Mouse (Mus musculus): ENCODE measurements around the gene Dip2a. TPM values are rescaled to one million over a fixed set of nuclear protein-coding genes. Genes with fewer than 3 reads are reported as not detected.

Gene Dip2a
- polyA plus RNA-seq, 1 experiment from 2014 or later, result 5.0 TPM

DNA sequence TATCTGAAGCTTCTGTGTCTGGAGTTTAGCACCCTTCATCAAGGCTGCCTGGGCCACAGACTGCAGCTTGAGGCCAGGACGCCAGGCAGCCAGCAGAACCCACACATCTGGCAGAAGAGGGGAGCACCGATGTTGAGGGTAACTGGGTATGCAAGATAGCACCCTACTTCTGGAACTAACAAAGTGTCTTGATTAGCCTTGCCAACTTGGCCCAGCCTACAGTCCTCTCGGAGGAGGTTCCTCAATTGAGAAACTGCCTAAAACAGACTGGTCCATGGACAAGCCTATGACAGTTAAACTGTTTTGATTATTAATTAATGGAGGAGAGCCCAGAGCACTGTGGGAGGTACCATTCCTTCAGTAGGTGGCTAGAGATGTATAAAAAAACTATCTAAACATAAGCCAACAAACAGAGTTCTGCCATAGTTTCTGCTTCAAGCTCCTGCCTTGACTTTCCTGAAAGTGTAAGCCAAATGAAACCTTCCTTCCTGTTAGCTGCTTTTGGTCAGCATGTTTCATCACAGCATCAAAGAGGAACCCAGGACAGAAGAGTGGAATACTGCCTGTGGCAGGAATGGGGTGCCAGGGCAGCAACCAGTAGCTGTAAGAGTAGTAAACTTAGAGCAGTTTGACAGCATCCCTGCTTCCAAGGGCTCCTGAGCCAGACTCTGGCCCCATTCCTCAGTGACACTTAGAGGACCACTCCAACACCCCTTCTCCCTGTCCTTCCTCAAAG, 55.0 kb downstream of the Dip2a start:
- no peaks in the 10 kb centered on the region for H3K9me3 ChIP-seq (ENCODE audit: control insufficient read depth)
- WGBS, result 84% methylated on average over 3 of the region's 3 CpGs
- H3K27me3 ChIP-seq (replicated peaks; ENCODE audit: control insufficient read depth, insufficient read depth, low read length), result no peaks in the 10 kb centered on the region
- H3K9ac ChIP-seq (ENCODE audit: low read depth, low read length), result no peak overlapping the region
- H3K36me3 ChIP-seq (ENCODE audit: control insufficient read depth, insufficient read depth), result peaks cover 88% of the 10 kb centered on the region
- H3K4me3 ChIP-seq (ENCODE audit: low read depth, low read length), result no peak overlapping the region
- no peak for ATAC-seq
- no peak overlapping the region for H3K4me2 ChIP-seq (replicated peaks; ENCODE audit: low read depth)
- no peak for TF ChIP-seq CTCF (IDR thresholded peaks at IDR 0.05; ENCODE audit: low read depth)
- no peaks in the 10 kb centered on the region for H3K4me1 ChIP-seq (replicated peaks; ENCODE audit: control insufficient read depth, insufficient read depth, low read length)
- H3K27ac ChIP-seq (ENCODE audit: low read depth, low read length), result no peak overlapping the region

DNA sequence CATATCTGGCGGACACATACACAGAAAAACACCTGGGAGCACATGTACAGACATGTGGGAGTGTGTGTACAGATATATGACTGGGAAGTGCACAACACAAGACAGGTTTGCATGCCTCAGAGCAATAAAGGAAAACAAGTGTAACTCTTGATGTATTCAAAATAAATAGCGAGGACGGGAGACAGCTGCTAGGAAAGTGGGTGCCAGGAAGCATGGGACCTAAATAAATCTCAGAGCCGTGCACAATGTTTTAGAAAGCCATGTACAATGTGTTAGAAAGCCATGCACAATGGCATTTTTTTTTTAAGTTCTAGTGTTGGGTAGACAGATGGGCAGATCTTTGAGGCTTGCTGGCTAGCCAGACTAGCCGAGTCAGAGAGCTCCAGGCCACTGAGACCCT, 56.0 kb downstream of the Dip2a start:
- no peak for TF ChIP-seq CTCF (IDR thresholded peaks at IDR 0.05; ENCODE audit: low read depth)
- no peaks in the 10 kb centered on the region for H3K9me3 ChIP-seq (ENCODE audit: control insufficient read depth)
- H3K4me1 ChIP-seq (replicated peaks; ENCODE audit: control insufficient read depth, insufficient read depth, low read length), result no peaks in the 10 kb centered on the region
- ATAC-seq, result no peak
- no peak overlapping the region for H3K4me3 ChIP-seq (ENCODE audit: low read depth, low read length)
- H3K27ac ChIP-seq (ENCODE audit: low read depth, low read length), result no peak overlapping the region
- WGBS, result 84% methylated on average over 5 of the region's 5 CpGs
- no peaks in the 10 kb centered on the region for H3K27me3 ChIP-seq (replicated peaks; ENCODE audit: control insufficient read depth, insufficient read depth, low read length)
- H3K36me3 ChIP-seq (ENCODE audit: control insufficient read depth, insufficient read depth), result peaks cover 90% of the 10 kb centered on the region
- H3K4me2 ChIP-seq (replicated peaks; ENCODE audit: low read depth), result no peak overlapping the region
- no peak overlapping the region for H3K9ac ChIP-seq (ENCODE audit: low read depth, low read length)

DNA sequence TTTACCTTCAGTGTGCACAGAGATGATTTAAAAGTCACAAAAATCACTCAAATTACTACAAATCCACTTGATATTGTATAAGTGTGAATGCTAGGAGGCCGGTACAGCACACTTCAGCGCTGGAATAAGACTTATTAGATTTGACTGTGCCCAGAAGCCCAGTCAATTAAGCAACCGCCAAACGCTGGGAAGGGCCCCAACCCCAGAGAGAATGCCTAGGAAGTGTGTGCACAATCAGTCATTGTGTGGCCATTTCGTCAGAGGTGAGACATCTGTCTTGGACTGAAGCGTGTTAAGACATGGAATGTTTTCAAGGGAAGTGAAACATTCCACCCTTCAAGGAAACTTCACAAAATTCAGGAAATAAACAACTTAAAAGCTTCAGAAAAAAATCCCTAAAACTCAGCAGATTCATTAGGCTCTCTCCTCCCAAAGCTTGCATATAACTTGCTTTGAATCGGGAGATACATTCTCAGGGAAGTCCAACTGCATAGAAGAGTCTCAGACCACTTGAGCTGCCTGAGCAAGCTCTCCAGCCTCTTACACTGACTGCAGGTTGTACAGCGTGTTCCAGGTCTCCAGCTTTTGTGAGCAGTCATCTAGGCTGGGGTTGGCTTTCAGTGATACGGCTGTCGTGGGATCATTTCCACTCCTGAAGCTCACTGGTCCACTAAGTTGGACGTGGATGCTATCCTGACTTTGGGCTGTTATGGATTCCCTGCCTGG, 56.7 kb downstream of the Dip2a start:
- no peak overlapping the region for H3K4me2 ChIP-seq (replicated peaks; ENCODE audit: low read depth)
- H3K36me3 ChIP-seq (ENCODE audit: control insufficient read depth, insufficient read depth), result peaks cover 94% of the 10 kb centered on the region
- WGBS, result 79% methylated on average over 11 of the region's 11 CpGs

DNA sequence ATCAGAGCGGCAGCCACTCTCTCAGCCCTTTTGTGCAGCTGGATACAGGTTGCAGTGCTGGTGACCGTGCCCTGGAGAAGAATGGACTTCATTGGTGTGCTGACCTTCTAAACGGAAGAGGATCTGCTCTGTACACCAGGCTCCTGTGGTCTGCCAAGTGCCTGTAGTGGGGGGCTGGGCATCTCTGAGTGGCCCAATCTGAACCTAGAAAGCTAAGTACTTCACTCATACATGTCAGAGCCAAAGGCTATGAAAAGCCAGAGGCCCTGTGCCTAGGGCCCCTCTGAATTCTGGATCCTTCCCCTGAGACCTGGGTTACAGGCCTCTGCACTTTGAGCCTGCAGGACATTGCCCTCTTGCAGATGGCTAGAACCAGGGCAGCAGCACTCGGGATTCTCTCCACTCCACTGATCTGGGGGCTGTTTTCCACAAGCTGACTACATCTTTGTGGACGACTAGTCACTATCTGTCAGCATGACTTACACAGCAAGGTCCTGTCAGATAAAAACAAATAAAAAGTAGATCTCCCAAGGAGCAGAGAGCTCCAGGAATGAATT, 66.5 kb downstream of the Dip2a start:
- no peaks in the 10 kb centered on the region for H3K27me3 ChIP-seq (replicated peaks; ENCODE audit: control insufficient read depth, insufficient read depth, low read length)
- H3K4me2 ChIP-seq (replicated peaks; ENCODE audit: low read depth), result no peak overlapping the region
- peaks cover 66% of the 10 kb centered on the region for H3K36me3 ChIP-seq (ENCODE audit: control insufficient read depth, insufficient read depth)
- H3K27ac ChIP-seq (ENCODE audit: low read depth, low read length), result 0 out of 2 replicates have a peak overlapping the region, but pooled peaks have one; percentile 7
- H3K4me1 ChIP-seq (replicated peaks; ENCODE audit: control insufficient read depth, insufficient read depth, low read length), result no peaks in the 10 kb centered on the region
- no peaks in the 10 kb centered on the region for H3K9me3 ChIP-seq (ENCODE audit: control insufficient read depth)
- TF ChIP-seq CTCF (IDR thresholded peaks at IDR 0.05; ENCODE audit: low read depth), result no peak
- WGBS, result 64% methylated on average over 5 of the region's 5 CpGs
- ATAC-seq, result no peak
- H3K4me3 ChIP-seq (ENCODE audit: low read depth, low read length), result no peak overlapping the region
- H3K9ac ChIP-seq (ENCODE audit: low read depth, low read length), result no peak overlapping the region

More for the DNA sequence above, 56.7 kb downstream of the Dip2a start:
- no peak for TF ChIP-seq CTCF (IDR thresholded peaks at IDR 0.05; ENCODE audit: low read depth)
- Histone ChIP-seq H3K4me1 (replicated peaks; ENCODE audit: control insufficient read depth, insufficient read depth, low read length) (no peaks in the 10 kb centered on the region), H3K27ac (ENCODE audit: low read depth, low read length) (no peak overlapping the region), H3K9ac (ENCODE audit: low read depth, low read length) (no peak overlapping the region), H3K9me3 (ENCODE audit: control insufficient read depth) (no peaks in the 10 kb centered on the region), H3K27me3 (replicated peaks; ENCODE audit: control insufficient read depth, insufficient read depth, low read length) (no peaks in the 10 kb centered on the region), H3K4me3 (ENCODE audit: low read depth, low read length) (no peak overlapping the region)
- no peak for ATAC-seq

DNA sequence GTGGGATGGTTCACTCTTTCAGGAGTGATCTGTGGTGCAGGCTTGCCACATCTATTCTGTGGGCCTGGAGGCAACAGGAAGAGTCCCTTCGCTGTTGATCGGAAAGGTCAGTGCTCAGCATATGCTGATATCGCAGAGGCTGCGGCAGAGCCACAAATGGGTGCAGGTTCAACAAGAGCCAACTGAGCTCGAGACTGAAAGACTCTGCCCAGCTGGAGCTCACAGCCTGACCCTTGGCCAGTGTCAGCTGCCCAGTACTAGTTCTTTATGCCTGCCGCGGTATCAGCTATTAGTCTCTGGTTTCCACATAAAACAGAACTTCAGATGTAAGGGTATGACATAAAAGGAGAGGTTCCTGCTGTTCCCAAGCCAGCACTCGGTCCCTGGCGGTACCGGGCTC, 69.8 kb downstream of the Dip2a start:
- ATAC-seq, result peak; percentile 50; the same call in 1 of the 2 replicates
- TF ChIP-seq CTCF (IDR thresholded peaks at IDR 0.05; ENCODE audit: low read depth), result no peak
- Histone ChIP-seq H3K4me3 (ENCODE audit: low read depth, low read length) (no peak overlapping the region), H3K27me3 (replicated peaks; ENCODE audit: control insufficient read depth, insufficient read depth, low read length) (no peaks in the 10 kb centered on the region), H3K9me3 (ENCODE audit: control insufficient read depth) (no peaks in the 10 kb centered on the region), H3K4me1 (replicated peaks; ENCODE audit: control insufficient read depth, insufficient read depth, low read length) (no peaks in the 10 kb centered on the region), H3K27ac (ENCODE audit: low read depth, low read length) (no peak overlapping the region), H3K9ac (ENCODE audit: low read depth, low read length) (no peak overlapping the region), H3K36me3 (ENCODE audit: control insufficient read depth, insufficient read depth) (peaks cover 65% of the 10 kb centered on the region), H3K4me2 (replicated peaks; ENCODE audit: low read depth) (no peak overlapping the region)
- 81% methylated on average over 10 of the region's 10 CpGs for whole genome bisulfite sequencing

DNA sequence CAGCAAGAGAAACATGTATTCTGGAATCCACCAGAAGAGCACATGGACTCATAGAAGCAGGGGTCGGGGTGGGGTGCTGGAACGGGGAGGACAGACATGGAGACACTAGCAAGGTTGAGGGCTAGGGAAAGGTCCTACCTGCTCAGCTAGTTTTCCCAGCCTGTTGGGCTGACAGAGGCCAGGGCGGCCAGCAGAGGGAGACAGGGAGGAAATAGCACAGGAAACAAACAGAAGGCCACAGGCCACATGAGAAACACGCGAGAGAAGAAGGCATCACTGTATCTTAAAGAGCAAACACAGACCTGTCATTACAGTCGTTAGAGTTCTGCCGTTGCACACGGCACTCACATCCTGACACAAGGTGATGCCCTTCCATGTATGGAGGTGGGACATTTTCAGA, 73.9 kb downstream of the Dip2a start:
- Histone ChIP-seq H3K4me2 (replicated peaks; ENCODE audit: low read depth) (no peak overlapping the region), H3K9me3 (ENCODE audit: control insufficient read depth) (no peaks in the 10 kb centered on the region)

More for the DNA sequence above, 73.9 kb downstream of the Dip2a start:
- no peaks in the 10 kb centered on the region for H3K27me3 ChIP-seq (replicated peaks; ENCODE audit: control insufficient read depth, insufficient read depth, low read length)
- 25% methylated on average over 8 of the region's 8 CpGs for WGBS
- no peak overlapping the region for H3K27ac ChIP-seq (ENCODE audit: low read depth, low read length)
- H3K36me3 ChIP-seq (ENCODE audit: control insufficient read depth, insufficient read depth), result peaks cover 76% of the 10 kb centered on the region
- peak; percentile 37; the same call in 1 of the 2 replicates for ATAC-seq
- H3K4me1 ChIP-seq (replicated peaks; ENCODE audit: control insufficient read depth, insufficient read depth, low read length), result no peaks in the 10 kb centered on the region
- H3K9ac ChIP-seq (ENCODE audit: low read depth, low read length), result no peak overlapping the region
- TF ChIP-seq CTCF (IDR thresholded peaks at IDR 0.05; ENCODE audit: low read depth), result peak; percentile 83
- no peak overlapping the region for H3K4me3 ChIP-seq (ENCODE audit: low read depth, low read length)
